ENCODE assay signal across 19 mouse cellular contexts in the genomic region with DNA sequence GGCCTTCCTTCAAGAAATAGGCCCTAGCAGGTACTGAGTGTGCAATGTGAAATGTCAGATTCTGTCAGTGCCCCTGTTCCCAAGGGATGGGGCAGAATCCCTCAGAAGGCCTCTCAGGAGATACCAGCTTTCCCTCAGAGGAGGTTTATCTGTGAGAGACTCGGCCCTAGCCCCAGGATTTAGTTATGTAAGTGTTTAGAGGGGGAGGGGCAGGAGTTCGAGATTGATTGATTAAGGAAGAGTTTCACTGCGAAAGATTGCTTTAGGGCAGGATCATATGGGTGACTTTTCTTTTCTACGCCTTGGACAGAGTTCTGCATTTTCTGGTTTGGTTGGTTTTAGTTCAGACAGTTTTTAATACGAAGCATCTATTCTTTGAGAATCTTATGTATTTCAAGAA. TPM values are rescaled to one million over a fixed set of nuclear protein-coding genes. Genes with fewer than 3 reads are reported as not detected.
DNase-seq lines count a peak whose midpoint lies in the region; ATAC-seq lines count a peak whose summit lies in the region.
"Had no signal": no experiment of that assay in that cellular context is flagged by ENCODE, and none has a peak within 500 bp of the region (broad histone marks: within the 10 kb centered on the region; RNA-seq: fewer than 3 reads in every experiment).

No protein-coding gene starts in this region.

- H3K4me1 ChIP-seq in heart, embryonic 13.5 days = peaks cover 72% of the 10 kb centered on the region
- H3K4me1 ChIP-seq in intestine, embryonic 14.5 days (replicated peaks; ENCODE audit: control insufficient read depth, insufficient read depth, low read length) = peaks cover 58% of the 10 kb centered on the region
- H3K4me1 ChIP-seq in liver, embryonic 16.5 days (ENCODE audit: control insufficient read depth, low read depth, low read length) = peaks cover 89% of the 10 kb centered on the region

- no peaks in the 10 kb centered on the region for H3K27me3 ChIP-seq in heart, embryonic 13.5 days (replicated peaks)
- H3K27me3 ChIP-seq in intestine, embryonic 14.5 days (replicated peaks; ENCODE audit: control insufficient read depth, insufficient read depth, low read length) = no peaks in the 10 kb centered on the region
- H3K27me3 ChIP-seq in liver, embryonic 16.5 days (ENCODE audit: control insufficient read depth, insufficient read depth, low read depth, low read length) = no peaks in the 10 kb centered on the region
- H3K27me3 ChIP-seq: hindbrain, embryonic 15.5 days; Patski had no signal

- DNase-seq in heart, postnatal 25 days (ENCODE audit: low spot score) = no peak
- DNase-seq in brain, adult 2 months (ENCODE audit: low read depth, low spot score) = peak; percentile 42
- DNase-seq in intestine, embryonic 14.5 days (ENCODE audit: low spot score) = no peak
- no peak for DNase-seq in left cerebral cortex, adult 18-20 months (ENCODE audit: low spot score in 2 of 2)
- DNase-seq in ovary, adult 18-20 months (ENCODE audit: low spot score) = no peak
- no peak for DNase-seq in adrenal gland, postnatal 25 days
- DNase-seq: adrenal gland, postnatal 10 days; B cell, adult 2 months; cerebellum, postnatal 10 days; thymus, postnatal 36 days had no signal

- intact Hi-C loops in heart, postnatal 25 days (cut with DNase I) = no loop called here

- H3K4me2 ChIP-seq in heart, embryonic 13.5 days = no peak overlapping the region
- no peak overlapping the region for H3K4me2 ChIP-seq in intestine, embryonic 14.5 days (ENCODE audit: low read length)
- H3K4me2 ChIP-seq in liver, embryonic 16.5 days (ENCODE audit: low read depth, low read length) = peak overlapping the region; percentile 19; the same call in 1 of the 2 replicates
- H3K4me2 ChIP-seq: hindbrain, embryonic 15.5 days; midbrain, embryonic 11.5 days had no signal

- H3K4me3 ChIP-seq in heart, embryonic 13.5 days = no peak overlapping the region
- no peak overlapping the region for H3K4me3 ChIP-seq in intestine, embryonic 14.5 days (ENCODE audit: low read depth, low read length)
- no peak overlapping the region for H3K4me3 ChIP-seq in liver, embryonic 16.5 days (ENCODE audit: low read depth, low read length)
- H3K4me3 ChIP-seq: hindbrain, embryonic 15.5 days had no signal

- WGBS in heart, embryonic 13.5 days = 50% methylated on average over 5 of the region's 5 CpGs
- 37% methylated on average over 5 of the region's 5 CpGs for WGBS in intestine, embryonic 14.5 days
- 43% methylated on average over 5 of the region's 5 CpGs for WGBS in liver, embryonic 16.5 days (ENCODE audit: insufficient replicate concordance)

- H3K27ac ChIP-seq in heart, embryonic 13.5 days (replicated peaks) = peak overlapping the region; percentile 28; the same call in 1 of the 2 replicates
- 0 out of 2 replicates have a peak overlapping the region, but pooled peaks have one; percentile 12 for H3K27ac ChIP-seq in intestine, embryonic 14.5 days (ENCODE audit: low read depth)
- H3K27ac ChIP-seq in liver, embryonic 16.5 days (ENCODE audit: low read length) = peak overlapping the region; percentile 98
- H3K27ac ChIP-seq: hindbrain, embryonic 15.5 days had no signal

- ATAC-seq in heart, embryonic 13.5 days (ENCODE audit: extremely low read depth, insufficient number of reproducible peaks, low FRiP score, low TSS enrichment) = no peak
- ATAC-seq in intestine, embryonic 14.5 days (replicated peaks; ENCODE audit: low FRiP score, low TSS enrichment, low read depth) = no peak
- ATAC-seq in liver, embryonic 16.5 days (ENCODE audit: low read depth) = no peak
- ATAC-seq: Patski had no signal

- H3K36me3 ChIP-seq in heart, embryonic 13.5 days = peaks cover 12% of the 10 kb centered on the region
- peaks cover 9% of the 10 kb centered on the region; the same call in 1 of the 2 replicates for H3K36me3 ChIP-seq in intestine, embryonic 14.5 days (ENCODE audit: control insufficient read depth, insufficient read depth, low read length)
- H3K36me3 ChIP-seq in liver, embryonic 16.5 days (ENCODE audit: control insufficient read depth, insufficient read depth) = peaks cover 13% of the 10 kb centered on the region

- H3K9ac ChIP-seq in heart, embryonic 13.5 days = no peak overlapping the region
- H3K9ac ChIP-seq in intestine, embryonic 14.5 days (ENCODE audit: low read length) = no peak overlapping the region
- peak overlapping the region; percentile 32; the same call in 1 of the 2 replicates for H3K9ac ChIP-seq in liver, embryonic 16.5 days (ENCODE audit: low read depth, low read length)
- H3K9ac ChIP-seq: hindbrain, embryonic 15.5 days had no signal

- no peaks in the 10 kb centered on the region for H3K9me3 ChIP-seq in heart, embryonic 13.5 days
- no peaks in the 10 kb centered on the region for H3K9me3 ChIP-seq in intestine, embryonic 14.5 days (ENCODE audit: control insufficient read depth, low read length)
- H3K9me3 ChIP-seq in liver, embryonic 16.5 days (replicated peaks; ENCODE audit: control insufficient read depth, low read length) = no peaks in the 10 kb centered on the region
- H3K9me3 ChIP-seq: hindbrain, embryonic 15.5 days had no signal

RNA-seq across cellular contexts. Expression of a gene that starts 20.8 kb away (rescaled TPM):
- 16.3 and 16.9 TPM in 2 replicates for polyA plus RNA-seq in heart, embryonic 13.5 days (2015; fragmentation: Nextera tagmentation; extraction: Ambion mirVana)
- total RNA-seq in heart, postnatal 25 days (2021) = 10 to 100 TPM; 27.7 to 32.5 TPM
- polyA plus RNA-seq in intestine, embryonic 14.5 days (2014; fragmentation: Nextera tagmentation; extraction: Ambion mirVana) = 16.3 and 18.8 TPM in 2 replicates
- 46.5 and 52.1 TPM in 2 replicates for polyA plus RNA-seq in liver, embryonic 16.5 days (2015; fragmentation: Nextera tagmentation; extraction: Ambion mirVana)
- total RNA-seq in left cerebral cortex, adult 18-20 months (2021) = 10 to 100 TPM; 29.2 to 30.4 TPM
- total RNA-seq in adrenal gland, postnatal 25 days (2021) = 40.4 and 68.2 TPM in 2 replicates

RNA-seq across cellular contexts. Expression of a gene that starts 51.3 kb away (rescaled TPM):
- not detected in 2 replicates for polyA plus RNA-seq in heart, embryonic 13.5 days (2015; fragmentation: Nextera tagmentation; extraction: Ambion mirVana)
- total RNA-seq in heart, postnatal 25 days (2021) = not detected
- not detected in 2 replicates for polyA plus RNA-seq in intestine, embryonic 14.5 days (2014; fragmentation: Nextera tagmentation; extraction: Ambion mirVana)
- not detected in 2 replicates for polyA plus RNA-seq in liver, embryonic 16.5 days (2015; fragmentation: Nextera tagmentation; extraction: Ambion mirVana)
- total RNA-seq in left cerebral cortex, adult 18-20 months (2021) = not detected
- total RNA-seq in adrenal gland, postnatal 25 days (2021) = not detected in 2 replicates
- total RNA-seq: liver, adult 2 months had no signal
- polyA plus RNA-seq: frontal cortex, adult 2 months; liver, adult 2 months; midbrain, embryonic 11.5 days; neural tube, embryonic 14.5 days; Patski; small intestine, adult 2 months had no signal

RNA-seq across cellular contexts. Expression of a gene that starts 54.1 kb away (rescaled TPM):
- polyA plus RNA-seq in heart, embryonic 13.5 days (2015; fragmentation: Nextera tagmentation; extraction: Ambion mirVana) = 21.8 and 22.4 TPM in 2 replicates
- total RNA-seq in heart, postnatal 25 days (2021) = 1 to 10 TPM; 8.2 to 8.7 TPM
- 27.7 and 30.5 TPM in 2 replicates for polyA plus RNA-seq in intestine, embryonic 14.5 days (2014; fragmentation: Nextera tagmentation; extraction: Ambion mirVana)
- polyA plus RNA-seq in liver, embryonic 16.5 days (2015; fragmentation: Nextera tagmentation; extraction: Ambion mirVana) = 10.1 and 10.4 TPM in 2 replicates
- 10 to 100 TPM; 27.0 to 27.4 TPM for total RNA-seq in left cerebral cortex, adult 18-20 months (2021)
- 26.5 and 27.5 TPM in 2 replicates for total RNA-seq in adrenal gland, postnatal 25 days (2021)

Comparison
In these comparisons a context has a peak if more than half of its experiments do, and no peak if none do; other contexts are left out.
1. H3K27ac ChIP-seq: peak in every context shown above with its lines; median percentile 98 in liver, embryonic 16.5 days; 28 in heart, embryonic 13.5 days; 12 in intestine, embryonic 14.5 days.